Mouse (Mus musculus): ENCODE measurements around the gene Astn2. TPM values are rescaled to one million over a fixed set of nuclear protein-coding genes. Genes with fewer than 3 reads are reported as not detected.

Gene Astn2
- total and polyA plus RNA-seq, 3 experiments: not detected

DNA sequence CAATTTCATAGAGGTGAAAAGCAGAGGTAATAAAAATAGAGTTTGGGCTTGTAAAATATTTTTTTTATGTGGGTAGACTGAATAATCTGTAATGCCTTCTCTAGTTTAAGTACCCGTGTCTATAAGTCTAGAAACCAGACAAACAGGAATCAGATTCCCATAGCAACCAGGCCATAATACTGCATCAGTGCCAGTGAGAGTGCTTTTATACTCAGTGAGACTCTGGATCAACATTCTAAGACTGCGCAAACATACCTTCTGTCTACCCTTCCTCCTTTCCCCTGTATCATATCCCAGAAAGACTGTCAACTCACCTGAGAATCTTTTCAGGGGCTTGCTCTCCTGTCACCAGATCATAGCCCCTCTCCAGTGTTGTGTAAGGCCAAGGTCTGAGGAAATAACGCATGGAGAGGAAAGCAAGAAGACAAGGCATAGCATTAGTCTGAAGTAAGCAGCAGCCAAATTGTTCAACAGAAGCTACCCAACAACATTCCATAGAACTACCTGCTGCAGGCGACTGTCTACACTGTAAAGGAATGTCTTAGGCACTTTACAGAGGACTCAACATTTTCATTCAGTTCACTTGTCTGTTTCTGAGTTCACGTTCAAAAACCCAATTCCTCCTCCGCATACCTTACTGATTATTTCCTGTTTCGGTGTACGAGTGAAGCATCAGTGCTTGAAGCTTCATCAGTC lies 492.0 kb downstream of the Astn2 start:
- no peaks in the 10 kb centered on the region for H3K4me1 ChIP-seq (ENCODE audit: control insufficient read depth in 1 of 2, insufficient read depth in 2 of 2, low read length in 2 of 2)
- no peaks in the 10 kb centered on the region for H3K79me2 ChIP-seq (ENCODE audit: control insufficient read depth, insufficient read depth, low read length, poor library complexity)
- no peak overlapping the region for H3K27ac ChIP-seq (ENCODE audit: control insufficient read depth, low read depth, low read length)
- H3K9me3 ChIP-seq (replicated peaks; ENCODE audit: insufficient read depth, low read length): no peaks in the 10 kb centered on the region
- H3K27me3 ChIP-seq (ENCODE audit: control insufficient read depth in 1 of 2, insufficient read depth in 2 of 2, low read length in 2 of 2): no peaks in the 10 kb centered on the region
- DNase-seq (ENCODE audit: low read depth, low spot score): no peak
- H3K9ac ChIP-seq (ENCODE audit: control insufficient read depth, low read depth, low read length, poor library complexity, severe bottlenecking): no peak overlapping the region
- no peaks in the 10 kb centered on the region for H3K36me3 ChIP-seq (ENCODE audit: control insufficient read depth in 1 of 2, insufficient read depth in 2 of 2, low read length in 2 of 2)
- TF ChIP-seq ZMIZ1 (IDR thresholded peaks at IDR 0.05; ENCODE audit: low read depth, low read length): no peak
- no peak for TF ChIP-seq KAT2A (conservative IDR thresholded peaks at IDR 0.05; ENCODE audit: low read depth, low read length)
- no peak for TF ChIP-seq ETS1 (IDR thresholded peaks at IDR 0.05; ENCODE audit: low read depth, low read length)
- no peak for TF ChIP-seq POLR2AphosphoS2 (IDR thresholded peaks at IDR 0.05; ENCODE audit: low read length)
- TF ChIP-seq ZNF384 (IDR thresholded peaks at IDR 0.05; ENCODE audit: low read depth, low read length): no peak
- no peak for TF ChIP-seq NRF1 (IDR thresholded peaks at IDR 0.05; ENCODE audit: insufficient read depth, low read depth, low read length, poor library complexity, severe bottlenecking)
- no peak for TF ChIP-seq ZKSCAN1 (IDR thresholded peaks at IDR 0.05; ENCODE audit: low read depth, low read length)
- no peak for TF ChIP-seq MEF2A (IDR thresholded peaks at IDR 0.05; ENCODE audit: extremely low read depth, insufficient replicate concordance, low read depth, low read length, poor library complexity, severe bottlenecking)
- H3K4me3 ChIP-seq (ENCODE audit: control insufficient read depth in 1 of 2, insufficient read depth in 1 of 2, low read depth in 2 of 2, low read length in 2 of 2): no peak overlapping the region

DNA sequence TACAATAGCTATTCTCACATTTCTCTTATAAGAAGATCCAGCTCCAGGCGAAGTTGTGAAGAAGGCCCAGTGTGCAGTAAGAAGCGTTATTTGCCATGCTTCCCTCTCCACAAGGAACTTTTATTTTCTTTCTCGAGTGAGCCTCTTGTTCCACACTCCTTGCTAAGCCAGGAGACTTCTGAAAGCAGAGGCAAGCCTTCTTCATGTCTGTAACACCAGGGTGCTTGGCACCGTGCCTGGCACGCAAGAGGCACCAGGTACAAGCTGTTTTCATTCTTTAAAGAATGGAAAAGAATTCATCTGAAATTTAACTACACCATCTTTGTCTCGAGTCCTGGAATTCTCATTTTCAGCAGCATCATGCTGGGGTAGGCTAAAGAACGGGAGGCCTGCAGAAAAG lies 496.8 kb downstream of the Astn2 start:
- H3K79me2 ChIP-seq (ENCODE audit: control insufficient read depth, insufficient read depth, low read length, poor library complexity): no peaks in the 10 kb centered on the region
- no peak overlapping the region for H3K9ac ChIP-seq (ENCODE audit: control insufficient read depth, low read depth, low read length, poor library complexity, severe bottlenecking)
- H3K36me3 ChIP-seq (ENCODE audit: control insufficient read depth in 1 of 2, insufficient read depth in 2 of 2, low read length in 2 of 2): no peaks in the 10 kb centered on the region
- no peaks in the 10 kb centered on the region for H3K9me3 ChIP-seq (replicated peaks; ENCODE audit: insufficient read depth, low read length)
- no peak overlapping the region for H3K27ac ChIP-seq (ENCODE audit: control insufficient read depth, low read depth, low read length)
- H3K4me1 ChIP-seq (ENCODE audit: control insufficient read depth in 1 of 2, insufficient read depth in 2 of 2, low read length in 2 of 2): no peaks in the 10 kb centered on the region
- TF ChIP-seq MAX (IDR thresholded peaks at IDR 0.05; ENCODE audit: low read length) (no peak), RCOR1 (IDR thresholded peaks at IDR 0.05; ENCODE audit: low read depth, low read length) (no peak), KAT2A (conservative IDR thresholded peaks at IDR 0.05; ENCODE audit: low read depth, low read length) (no peak), ELF1 (IDR thresholded peaks at IDR 0.05; ENCODE audit: low read depth, low read length) (no peak), POLR2AphosphoS2 (IDR thresholded peaks at IDR 0.05; ENCODE audit: low read length) (no peak), CHD2 (IDR thresholded peaks at IDR 0.05; ENCODE audit: low read length) (no peak), EP300 (IDR thresholded peaks at IDR 0.05; ENCODE audit: low read depth in 1 of 2, low read length in 2 of 2) (no peak), USF1 (IDR thresholded peaks at IDR 0.05; ENCODE audit: low read depth, low read length) (no peak), ZC3H11A (IDR thresholded peaks at IDR 0.05; ENCODE audit: low read depth, low read length) (no peak), NRF1 (IDR thresholded peaks at IDR 0.05; ENCODE audit: insufficient read depth, low read depth, low read length, poor library complexity, severe bottlenecking) (no peak), JUND (IDR thresholded peaks at IDR 0.05; ENCODE audit: low read depth, low read length) (no peak), ZKSCAN1 (IDR thresholded peaks at IDR 0.05; ENCODE audit: low read depth, low read length) (no peak), TBP (IDR thresholded peaks at IDR 0.05; ENCODE audit: low read depth, low read length) (no peak)
- DNase-seq (ENCODE audit: low read depth, low spot score): no peak
- no peaks in the 10 kb centered on the region for H3K27me3 ChIP-seq (ENCODE audit: control insufficient read depth in 1 of 2, insufficient read depth in 2 of 2, low read length in 2 of 2)
- no peak overlapping the region for H3K4me3 ChIP-seq (ENCODE audit: control insufficient read depth in 1 of 2, insufficient read depth in 1 of 2, low read depth in 2 of 2, low read length in 2 of 2)

Data from MEL (cell line).